Mouse (Mus musculus) liver, postnatal 0 days (tissue): ENCODE measurements around the gene Ern1.

Source experiments
- CTCF ChIP-seq: sonication (generic); IDR thresholded peaks from 2 replicates; pipeline ENCODE4 v1.5.1; 2016; ENCODE audit warnings: antibody characterized with exemption, low read depth
- EP300 ChIP-seq: IDR thresholded peaks from 2 replicates; pipeline ENCODE4 v1.6.1; 2016; ENCODE audit warnings: antibody characterized with exemption, low read depth, mild to moderate bottlenecking

GRCm38 (mm10) chr11:106502159-106502505, 14.5 kb upstream of the Ern1 start:
- TF ChIP-seq EP300 (no peak), CTCF (no peak)
